Mouse (Mus musculus): ENCODE measurements at regions not wholly inside any gene's neighbourhood (a gene's known extent, or its start where the extent isn't known, plus 50 kb on each side); places are given as distances from the start of the nearest gene placed in this dataset.
"Not testable (repeated sequence)": the region's sequence is repeated elsewhere in the genome, so short reads cannot be mapped to it uniquely, and the experiment has no call there.

GRCm38 (mm10) chrX:129546016-129546415 lies 203.5 kb upstream of the Diaph2 start:
- Histone ChIP-seq H3K9me3 (ENCODE audit: control insufficient read depth, low read length) (no peaks in the 10 kb centered on the region), H3K4me2 (ENCODE audit: low read depth, low read length) (no peak overlapping the region), H3K36me3 (ENCODE audit: control insufficient read depth, insufficient read depth, low read length) (no peaks in the 10 kb centered on the region), H3K9ac (ENCODE audit: low read depth, low read length) (no peak overlapping the region), H3K27ac (replicated peaks; ENCODE audit: low read depth, low read length) (no peak overlapping the region), H3K4me1 (ENCODE audit: control insufficient read depth, insufficient read depth, low read length) (no peaks in the 10 kb centered on the region), H3K27me3 (replicated peaks; ENCODE audit: control insufficient read depth, insufficient read depth, low read length) (no peaks in the 10 kb centered on the region), H3K4me3 (ENCODE audit: low read depth, low read length) (no peak overlapping the region)
- DNase-seq (ENCODE audit: low spot score) (peak; percentile 7), ATAC-seq (ENCODE audit: low read depth) (no peak)

GRCm38 (mm10) chrX:129547606-129548005 lies 201.9 kb upstream of the Diaph2 start:
- no peaks in the 10 kb centered on the region for H3K4me1 ChIP-seq (ENCODE audit: control insufficient read depth, insufficient read depth, low read length)
- H3K9me3 ChIP-seq (ENCODE audit: control insufficient read depth, low read length), result no peaks in the 10 kb centered on the region
- H3K27me3 ChIP-seq (replicated peaks; ENCODE audit: control insufficient read depth, insufficient read depth, low read length), result no peaks in the 10 kb centered on the region
- DNase-seq (ENCODE audit: low spot score) (peak; percentile 12), ATAC-seq (ENCODE audit: low read depth) (no peak)
- 79% methylated on average over 2 of the region's 2 CpGs for WGBS
- no peak overlapping the region for H3K27ac ChIP-seq (replicated peaks; ENCODE audit: low read depth, low read length)
- H3K36me3 ChIP-seq (ENCODE audit: control insufficient read depth, insufficient read depth, low read length), result no peaks in the 10 kb centered on the region
- no peak overlapping the region for H3K9ac ChIP-seq (ENCODE audit: low read depth, low read length)
- H3K4me3 ChIP-seq (ENCODE audit: low read depth, low read length), result no peak overlapping the region
- H3K4me2 ChIP-seq (ENCODE audit: low read depth, low read length), result no peak overlapping the region

GRCm38 (mm10) chrX:129556001-129556400 lies 193.5 kb upstream of the Diaph2 start:
- H3K36me3 ChIP-seq (ENCODE audit: control insufficient read depth, insufficient read depth, low read length), result no peaks in the 10 kb centered on the region
- H3K27ac ChIP-seq (replicated peaks; ENCODE audit: low read depth, low read length), result no peak overlapping the region
- no peak overlapping the region for H3K9ac ChIP-seq (ENCODE audit: low read depth, low read length)
- no peak overlapping the region for H3K4me3 ChIP-seq (ENCODE audit: low read depth, low read length)
- no peaks in the 10 kb centered on the region for H3K27me3 ChIP-seq (replicated peaks; ENCODE audit: control insufficient read depth, insufficient read depth, low read length)
- no peaks in the 10 kb centered on the region for H3K4me1 ChIP-seq (ENCODE audit: control insufficient read depth, insufficient read depth, low read length)
- DNase-seq (ENCODE audit: low spot score), result no peak
- H3K4me2 ChIP-seq (ENCODE audit: low read depth, low read length), result no peak overlapping the region
- H3K9me3 ChIP-seq (ENCODE audit: control insufficient read depth, low read length), result no peaks in the 10 kb centered on the region
- no peak for ATAC-seq (ENCODE audit: low read depth)

GRCm38 (mm10) chrX:129599491-129599890 lies 150.1 kb upstream of the Diaph2 start:
- no peak overlapping the region for H3K27ac ChIP-seq (replicated peaks; ENCODE audit: low read depth, low read length)
- H3K4me1 ChIP-seq (ENCODE audit: control insufficient read depth, insufficient read depth, low read length), result no peaks in the 10 kb centered on the region
- ATAC-seq (ENCODE audit: low read depth) (no peak), DNase-seq (ENCODE audit: low spot score) (peak; percentile 2)
- H3K4me3 ChIP-seq (ENCODE audit: low read depth, low read length), result no peak overlapping the region
- H3K9ac ChIP-seq (ENCODE audit: low read depth, low read length), result no peak overlapping the region
- no peaks in the 10 kb centered on the region for H3K9me3 ChIP-seq (ENCODE audit: control insufficient read depth, low read length)
- H3K27me3 ChIP-seq (replicated peaks; ENCODE audit: control insufficient read depth, insufficient read depth, low read length), result no peaks in the 10 kb centered on the region
- WGBS, result 58% methylated on average over 4 of the region's 4 CpGs
- H3K36me3 ChIP-seq (ENCODE audit: control insufficient read depth, insufficient read depth, low read length), result no peaks in the 10 kb centered on the region
- H3K4me2 ChIP-seq (ENCODE audit: low read depth, low read length), result no peak overlapping the region

GRCm38 (mm10) chrX:129607842-129608241 lies 141.7 kb upstream of the Diaph2 start:
- H3K27ac ChIP-seq (replicated peaks; ENCODE audit: low read depth, low read length), result no peak overlapping the region
- no peak overlapping the region for H3K4me2 ChIP-seq (ENCODE audit: low read depth, low read length)
- no peaks in the 10 kb centered on the region for H3K9me3 ChIP-seq (ENCODE audit: control insufficient read depth, low read length)
- 68% methylated on average over 2 of the region's 2 CpGs for WGBS
- no peak for DNase-seq (ENCODE audit: low spot score)
- H3K36me3 ChIP-seq (ENCODE audit: control insufficient read depth, insufficient read depth, low read length), result no peaks in the 10 kb centered on the region
- no peak for ATAC-seq (ENCODE audit: low read depth)
- H3K9ac ChIP-seq (ENCODE audit: low read depth, low read length), result no peak overlapping the region
- H3K4me3 ChIP-seq (ENCODE audit: low read depth, low read length), result no peak overlapping the region
- H3K27me3 ChIP-seq (replicated peaks; ENCODE audit: control insufficient read depth, insufficient read depth, low read length), result no peaks in the 10 kb centered on the region
- H3K4me1 ChIP-seq (ENCODE audit: control insufficient read depth, insufficient read depth, low read length), result no peaks in the 10 kb centered on the region

- not testable (repeated sequence) for H3K4me3 ChIP-seq (ENCODE audit: low read depth, low read length); DNase-seq (ENCODE audit: low spot score); H3K4me2 ChIP-seq (ENCODE audit: low read depth, low read length); H3K4me1 ChIP-seq (ENCODE audit: control insufficient read depth, insufficient read depth, low read length); H3K27me3 ChIP-seq (replicated peaks; ENCODE audit: control insufficient read depth, insufficient read depth, low read length); H3K27ac ChIP-seq (replicated peaks; ENCODE audit: low read depth, low read length); H3K36me3 ChIP-seq (ENCODE audit: control insufficient read depth, insufficient read depth, low read length); ATAC-seq (ENCODE audit: low read depth); H3K9ac ChIP-seq (ENCODE audit: low read depth, low read length); H3K9me3 ChIP-seq (ENCODE audit: control insufficient read depth, low read length)
- WGBS, result 80% methylated on average over 4 of the region's 4 CpGs
These were observed 138.0 kb upstream of the Diaph2 start for GRCm38 (mm10) chrX:129611500-129611899.

GRCm38 (mm10) chrX:129637016-129637415 lies 112.5 kb upstream of the Diaph2 start:
- 35% methylated on average over 1 of the region's 1 CpGs for WGBS
- Histone ChIP-seq H3K9ac (ENCODE audit: low read depth, low read length) (no peak overlapping the region), H3K4me3 (ENCODE audit: low read depth, low read length) (no peak overlapping the region), H3K4me1 (ENCODE audit: control insufficient read depth, insufficient read depth, low read length) (no peaks in the 10 kb centered on the region), H3K4me2 (ENCODE audit: low read depth, low read length) (no peak overlapping the region), H3K9me3 (ENCODE audit: control insufficient read depth, low read length) (no peaks in the 10 kb centered on the region), H3K36me3 (ENCODE audit: control insufficient read depth, insufficient read depth, low read length) (no peaks in the 10 kb centered on the region), H3K27ac (replicated peaks; ENCODE audit: low read depth, low read length) (no peak overlapping the region), H3K27me3 (replicated peaks; ENCODE audit: control insufficient read depth, insufficient read depth, low read length) (no peaks in the 10 kb centered on the region)
- ATAC-seq (ENCODE audit: low read depth) (no peak), DNase-seq (ENCODE audit: low spot score) (no peak)

- H3K4me2 ChIP-seq (ENCODE audit: low read depth, low read length), result no peak overlapping the region
- H3K9me3 ChIP-seq (ENCODE audit: control insufficient read depth, low read length), result no peaks in the 10 kb centered on the region
- no peaks in the 10 kb centered on the region for H3K36me3 ChIP-seq (ENCODE audit: control insufficient read depth, insufficient read depth, low read length)
- no peak overlapping the region for H3K9ac ChIP-seq (ENCODE audit: low read depth, low read length)
- DNase-seq (ENCODE audit: low spot score), result peak; percentile 0
- no peak for ATAC-seq (ENCODE audit: low read depth)
- no peak overlapping the region for H3K27ac ChIP-seq (replicated peaks; ENCODE audit: low read depth, low read length)
- no peaks in the 10 kb centered on the region for H3K4me1 ChIP-seq (ENCODE audit: control insufficient read depth, insufficient read depth, low read length)
- H3K27me3 ChIP-seq (replicated peaks; ENCODE audit: control insufficient read depth, insufficient read depth, low read length), result no peaks in the 10 kb centered on the region
- H3K4me3 ChIP-seq (ENCODE audit: low read depth, low read length), result no peak overlapping the region
- WGBS, result 80% methylated on average over 2 of the region's 2 CpGs
These were observed 104.4 kb upstream of the Diaph2 start for GRCm38 (mm10) chrX:129645106-129645505.

GRCm38 (mm10) chrX:129656906-129657305 lies 92.6 kb upstream of the Diaph2 start:
- DNase-seq (ENCODE audit: low spot score) (peak; percentile 34), ATAC-seq (ENCODE audit: low read depth) (no peak)
- no peaks in the 10 kb centered on the region for H3K4me1 ChIP-seq (ENCODE audit: control insufficient read depth, insufficient read depth, low read length)
- H3K4me3 ChIP-seq (ENCODE audit: low read depth, low read length), result no peak overlapping the region
- no peak overlapping the region for H3K27ac ChIP-seq (replicated peaks; ENCODE audit: low read depth, low read length)
- no peaks in the 10 kb centered on the region for H3K9me3 ChIP-seq (ENCODE audit: control insufficient read depth, low read length)
- no peak overlapping the region for H3K4me2 ChIP-seq (ENCODE audit: low read depth, low read length)
- H3K36me3 ChIP-seq (ENCODE audit: control insufficient read depth, insufficient read depth, low read length), result no peaks in the 10 kb centered on the region
- no peaks in the 10 kb centered on the region for H3K27me3 ChIP-seq (replicated peaks; ENCODE audit: control insufficient read depth, insufficient read depth, low read length)
- H3K9ac ChIP-seq (ENCODE audit: low read depth, low read length), result no peak overlapping the region

All from embryonic facial prominence, embryonic 14.5 days (tissue).